Comparison of ENCODE assay signal across 8 mouse cellular contexts in the genomic region with DNA sequence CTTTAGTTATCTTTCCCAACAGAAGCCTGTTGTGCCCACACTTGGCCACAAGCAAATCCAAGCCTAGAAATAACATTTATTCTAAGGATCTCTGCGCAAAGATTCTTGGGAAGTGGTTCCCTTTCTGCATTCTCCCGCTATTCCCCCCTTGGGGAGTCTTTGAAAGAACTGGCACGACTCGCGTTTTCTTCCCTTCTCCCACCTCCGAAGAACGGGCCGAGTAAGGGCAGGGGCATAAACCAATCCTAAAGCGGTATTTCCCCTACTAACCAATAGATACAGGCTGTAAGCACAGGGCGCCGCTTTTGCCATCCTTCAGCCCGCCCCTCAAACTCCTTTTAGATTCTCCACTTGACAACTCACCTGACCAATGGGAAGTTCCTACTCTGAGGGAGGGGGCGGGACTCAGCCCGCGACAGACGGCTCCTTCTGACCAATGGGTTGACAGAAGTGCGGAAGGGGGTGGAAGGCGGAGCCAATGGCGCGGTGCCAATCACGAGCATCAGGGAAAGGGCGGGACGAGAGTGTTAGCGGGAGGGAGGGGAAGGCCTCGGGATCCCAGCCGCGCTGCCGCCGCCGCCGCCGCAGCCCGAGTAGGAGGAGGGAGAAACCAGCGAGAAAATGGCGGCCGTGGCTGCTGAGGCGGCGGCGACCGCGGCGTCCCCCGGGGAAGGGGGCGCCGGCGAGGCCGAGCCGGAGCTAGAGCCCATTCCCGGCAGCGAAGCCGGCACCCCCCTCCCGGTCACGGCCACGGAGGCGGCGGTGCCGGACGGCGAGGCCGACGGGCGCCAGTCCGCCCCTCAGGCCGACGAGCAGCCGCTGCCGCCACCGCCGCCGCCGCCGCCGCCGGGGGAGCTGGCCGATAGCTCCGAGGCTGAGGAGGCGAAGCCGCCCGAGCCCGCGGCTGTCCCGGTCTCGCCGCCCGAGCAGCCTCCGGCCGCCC. TPM values are rescaled to one million over a fixed set of nuclear protein-coding genes. Genes with fewer than 3 reads are reported as not detected.
DNase-seq lines count a peak whose midpoint lies in the region; ATAC-seq and TF ChIP-seq lines count a peak whose summit lies in the region.

A gene (plus strand): TSS at position 527 of the 943 bp plus-strand sequence.

- H3K4me1 ChIP-seq in forebrain, embryonic 10.5 days: peaks cover 31% of the 10 kb centered on the region
- peaks cover 16% of the 10 kb centered on the region for H3K4me1 ChIP-seq in heart, embryonic 15.5 days (replicated peaks)
- H3K4me1 ChIP-seq in liver, embryonic 14.5 days (replicated peaks; ENCODE audit: control insufficient read depth in 2 of 2, insufficient read depth in 2 of 2, low read length in 1 of 2): peaks cover 10% of the 10 kb centered on the region in 2 experiments
- H3K4me1 ChIP-seq in neural tube, embryonic 11.5 days (ENCODE audit: control insufficient read depth, insufficient read depth, low read length): peaks cover 7% of the 10 kb centered on the region; the same call in 1 of the 2 replicates
- no peaks in the 10 kb centered on the region for H3K4me1 ChIP-seq in stomach, postnatal 0 days (replicated peaks; ENCODE audit: control insufficient read depth, insufficient read depth)

- TF ChIP-seq CTCF in liver, embryonic 14.5 days (IDR thresholded peaks at IDR 0.05; ENCODE audit: low read depth): peak; percentile 10; the same call in 1 of the 2 replicates
- no peak for TF ChIP-seq CTCF in stomach, postnatal 0 days (IDR thresholded peaks at IDR 0.05; ENCODE audit: low read depth)

- H3K27ac ChIP-seq in forebrain, embryonic 10.5 days: peak within 1 kb of the TSS; percentile 99
- peak within 1 kb of the TSS; percentile 94 for H3K27ac ChIP-seq in heart, embryonic 15.5 days
- peak within 1 kb of the TSS; percentile 71 for H3K27ac ChIP-seq in liver, embryonic 14.5 days
- H3K27ac ChIP-seq in neural tube, embryonic 11.5 days (ENCODE audit: low read depth, low read length): peak within 1 kb of the TSS; percentile 89
- peak within 1 kb of the TSS; percentile 96 for H3K27ac ChIP-seq in stomach, postnatal 0 days (replicated peaks)

- peaks cover 33% of the 10 kb centered on the region for H3K36me3 ChIP-seq in forebrain, embryonic 10.5 days (replicated peaks)
- H3K36me3 ChIP-seq in heart, embryonic 15.5 days: peaks cover 16% of the 10 kb centered on the region
- peaks cover 18% of the 10 kb centered on the region for H3K36me3 ChIP-seq in liver, embryonic 14.5 days (replicated peaks; ENCODE audit: control insufficient read depth, insufficient read depth, low read depth)
- H3K36me3 ChIP-seq in neural tube, embryonic 11.5 days (ENCODE audit: control insufficient read depth, insufficient read depth, low read length): no peaks in the 10 kb centered on the region
- H3K36me3 ChIP-seq in stomach, postnatal 0 days (ENCODE audit: control insufficient read depth, insufficient read depth, low read length): no peaks in the 10 kb centered on the region

- H3K9ac ChIP-seq in heart, embryonic 15.5 days: peak within 1 kb of the TSS; percentile 94
- H3K9ac ChIP-seq in liver, embryonic 14.5 days (replicated peaks): peak within 1 kb of the TSS; percentile 97
- H3K9ac ChIP-seq in neural tube, embryonic 11.5 days (ENCODE audit: low read length): peak within 1 kb of the TSS; percentile 94
- peak within 1 kb of the TSS; percentile 96 for H3K9ac ChIP-seq in stomach, postnatal 0 days (ENCODE audit: low read length)

- peak; percentile 97 for DNase-seq in CD8-positive naive resting alpha-beta T cell, adult 2 months (ENCODE audit: low read depth in 2 of 2, low spot score in 2 of 2)
- peak; percentile 96 for DNase-seq in c-Kit-positive CD71-negative TER-119-negative erythroid progenitor cells, embryonic 14.5 days (ENCODE audit: low read depth)
- DNase-seq in forebrain, embryonic 10.5 days (ENCODE audit: extremely low spot score, low spot score): peak; percentile 99
- peak; percentile 99 to 100 for DNase-seq in kidney, postnatal 25 days
- peak; percentile 99 for DNase-seq in liver, embryonic 14.5 days (ENCODE audit: low read depth in 3 of 3, low spot score in 3 of 3)
- peak; percentile 99 for DNase-seq in neural tube, embryonic 11.5 days (ENCODE audit: low spot score)
- DNase-seq in stomach, postnatal 0 days (ENCODE audit: low spot score): peak; percentile 99

- peak within 1 kb of the TSS; percentile 86 for H3K4me2 ChIP-seq in heart, embryonic 15.5 days
- H3K4me2 ChIP-seq in liver, embryonic 14.5 days (ENCODE audit: low read depth): peak within 1 kb of the TSS; percentile 93
- H3K4me2 ChIP-seq in neural tube, embryonic 11.5 days (ENCODE audit: low read depth): peak within 1 kb of the TSS; percentile 68
- H3K4me2 ChIP-seq in stomach, postnatal 0 days (replicated peaks; ENCODE audit: low read depth): peak within 1 kb of the TSS; percentile 85

- peak; percentile 98 for ATAC-seq in heart, embryonic 15.5 days (replicated peaks; ENCODE audit: insufficient number of reproducible peaks, insufficient read depth, low FRiP score, low read depth)
- ATAC-seq in liver, embryonic 14.5 days (ENCODE audit: insufficient read depth): peak; percentile 96
- ATAC-seq in neural tube, embryonic 11.5 days (ENCODE audit: insufficient read depth, low FRiP score, low TSS enrichment): peak; percentile 99
- peak; percentile 100 for ATAC-seq in stomach, postnatal 0 days (ENCODE audit: low FRiP score, low TSS enrichment)

- under 1% methylated on average over 53 of the region's 87 CpGs for WGBS in forebrain, embryonic 10.5 days
- WGBS in heart, embryonic 15.5 days: under 1% methylated on average over 74 of the region's 87 CpGs
- WGBS in liver, embryonic 14.5 days (ENCODE audit: insufficient replicate concordance): under 1% methylated on average over 72 of the region's 87 CpGs
- under 1% methylated on average over 50 of the region's 87 CpGs for WGBS in neural tube, embryonic 11.5 days
- under 1% methylated on average over 43 of the region's 87 CpGs for WGBS in stomach, postnatal 0 days

- H3K4me3 ChIP-seq in forebrain, embryonic 10.5 days: peak within 1 kb of the TSS; percentile 94
- peak within 1 kb of the TSS; percentile 78 for H3K4me3 ChIP-seq in heart, embryonic 15.5 days
- H3K4me3 ChIP-seq in liver, embryonic 14.5 days (ENCODE audit: insufficient read depth in 1 of 2, low read depth in 2 of 2, low read length in 2 of 2): peak within 1 kb of the TSS; percentile 91 to 96
- H3K4me3 ChIP-seq in neural tube, embryonic 11.5 days (ENCODE audit: low read depth, low read length): peak within 1 kb of the TSS; percentile 93
- peak within 1 kb of the TSS; percentile 93 for H3K4me3 ChIP-seq in stomach, postnatal 0 days (ENCODE audit: low read depth, low read length)

- no peaks in the 10 kb centered on the region for H3K27me3 ChIP-seq in forebrain, embryonic 10.5 days (ENCODE audit: poor library complexity, severe bottlenecking)
- no peaks in the 10 kb centered on the region for H3K27me3 ChIP-seq in heart, embryonic 15.5 days
- H3K27me3 ChIP-seq in liver, embryonic 14.5 days (ENCODE audit: control insufficient read depth, insufficient read depth, low read length): no peaks in the 10 kb centered on the region
- H3K27me3 ChIP-seq in neural tube, embryonic 11.5 days (ENCODE audit: control insufficient read depth, insufficient read depth, low read length): no peaks in the 10 kb centered on the region
- H3K27me3 ChIP-seq in stomach, postnatal 0 days (ENCODE audit: control insufficient read depth, insufficient read depth, low read length): no peaks in the 10 kb centered on the region

- peak; percentile 41; the same call in 1 of the 2 replicates for TF ChIP-seq EP300 in liver, embryonic 14.5 days (IDR thresholded peaks at IDR 0.05; ENCODE audit: low read depth)
- no peak for TF ChIP-seq EP300 in stomach, postnatal 0 days (optimal IDR thresholded peaks at IDR 0.05)

- no peaks in the 10 kb centered on the region for H3K9me3 ChIP-seq in forebrain, embryonic 10.5 days
- H3K9me3 ChIP-seq in heart, embryonic 15.5 days (replicated peaks): no peaks in the 10 kb centered on the region
- no peaks in the 10 kb centered on the region for H3K9me3 ChIP-seq in liver, embryonic 14.5 days (ENCODE audit: control insufficient read depth, low read length)
- no peaks in the 10 kb centered on the region for H3K9me3 ChIP-seq in neural tube, embryonic 11.5 days (ENCODE audit: control insufficient read depth, low read length)
- H3K9me3 ChIP-seq in stomach, postnatal 0 days (ENCODE audit: control insufficient read depth, low read length): no peaks in the 10 kb centered on the region

RNA-seq across cellular contexts. Expression of the gene that starts here (rescaled TPM):
- 24.7 and 25.5 TPM in 2 replicates for polyA plus RNA-seq in forebrain, embryonic 10.5 days (2016; fragmentation: Nextera tagmentation; extraction: Ambion mirVana)
- 17.3 and 20.1 TPM in 2 replicates for polyA plus RNA-seq in heart, embryonic 15.5 days (2015; fragmentation: Nextera tagmentation; extraction: Ambion mirVana)
- polyA plus RNA-seq in liver, embryonic 14.5 days (2012; rRNA removed): 12.3 and 15.7 TPM in 2 replicates
- 10.3 and 11.6 TPM in 2 replicates for polyA plus RNA-seq in liver, embryonic 14.5 days (2014; fragmentation: Nextera tagmentation; extraction: Ambion mirVana)
- 38.4 and 49.1 TPM in 2 replicates for polyA plus RNA-seq in neural tube, embryonic 11.5 days (2014; fragmentation: Nextera tagmentation; extraction: Ambion mirVana)
- polyA plus RNA-seq in stomach, postnatal 0 days (2015; fragmentation: Nextera tagmentation; extraction: Ambion mirVana): 11.3 and 12.2 TPM in 2 replicates

Comparison
In these comparisons a context has a peak if more than half of its experiments do, and no peak if none do; other contexts are left out.
1. Peak in every context shown above with its lines: DNase-seq, ATAC-seq, H3K4me3 ChIP-seq and H3K27ac ChIP-seq.